Mouse (Mus musculus) C2C12 (cell line): ENCODE measurements around the gene Ddx43.

Experiments
- CTCF ChIP-seq: IDR thresholded peaks from one replicate; pipeline ENCODE4 v1.5.1; 2011; ENCODE audit not compliant: control insufficient read depth, insufficient read depth, insufficient read length
- FOSL1 ChIP-seq: IDR thresholded peaks from one replicate; pipeline ENCODE4 v1.8.0; 2011; ENCODE audit warnings: mild to moderate bottlenecking, low read length; ENCODE audit not compliant: poor library complexity, insufficient read depth, severe bottlenecking
- USF1 ChIP-seq: IDR thresholded peaks from one replicate; pipeline ENCODE4 v1.6.1; 2011; ENCODE audit warnings: low read depth, mild to moderate bottlenecking, control low read depth, moderate library complexity

GRCm38 (mm10) chr9:78442237-78442578 is 46.6 kb downstream of the Ddx43 start:
- TF ChIP-seq CTCF (no peak), FOSL1 (no peak), USF1 (no peak)
